Mouse (Mus musculus): ENCODE results near the gene Olfr62.
A peak's percentile ranks its signal among the peaks of the same experiment; 100 is the strongest.

Olfr62 gene

DNA sequence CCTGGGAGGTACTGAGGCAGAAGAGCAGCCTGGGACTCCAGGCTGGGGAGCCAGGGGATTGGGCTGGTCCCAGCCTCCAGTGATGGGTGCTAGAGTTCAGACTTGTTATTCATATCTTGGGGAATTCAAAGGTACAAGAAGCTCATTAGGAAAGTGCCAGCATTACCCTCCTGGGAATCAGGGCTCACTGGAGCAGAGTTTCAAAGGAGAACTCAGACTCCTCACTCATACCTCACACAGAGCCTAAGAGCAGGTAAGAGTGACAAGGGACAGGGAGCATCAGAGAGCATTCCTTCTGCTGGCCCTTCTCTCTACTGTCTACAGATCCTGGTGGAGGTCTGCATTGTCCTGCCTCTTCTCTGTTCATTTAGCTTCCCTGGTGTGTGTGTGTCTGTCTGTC, at the start of gene Olfr62:
Olfr62 (plus strand) TSS at position 301 of the 400 bp plus-strand sequence.
- DNase-seq (ENCODE audit: inconsistent age in 2 of 2, low spot score in 1 of 2), result no peak

DNA sequence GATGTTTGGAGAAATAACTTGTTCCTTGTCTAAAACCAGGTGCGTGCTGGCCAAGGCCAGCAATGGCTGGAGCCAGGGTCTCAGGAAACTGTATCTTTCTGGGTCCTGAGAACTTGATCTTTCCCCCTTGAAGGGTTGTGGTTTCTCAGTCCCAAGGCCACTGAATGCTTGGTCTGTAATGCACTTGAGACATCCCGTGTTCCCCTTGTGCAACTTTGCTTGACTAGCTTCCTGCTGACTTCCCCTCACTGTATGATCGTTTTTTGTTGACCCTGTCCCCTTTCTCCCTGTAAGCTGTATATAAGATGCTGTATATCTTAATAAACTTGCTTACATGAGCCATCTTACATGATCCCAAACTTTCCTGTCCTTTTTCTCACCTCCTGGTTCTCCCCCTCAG, 48.9 kb upstream of the Olfr62 start:
- no peak for DNase-seq (ENCODE audit: inconsistent age in 2 of 2, low spot score in 1 of 2)

DNA sequence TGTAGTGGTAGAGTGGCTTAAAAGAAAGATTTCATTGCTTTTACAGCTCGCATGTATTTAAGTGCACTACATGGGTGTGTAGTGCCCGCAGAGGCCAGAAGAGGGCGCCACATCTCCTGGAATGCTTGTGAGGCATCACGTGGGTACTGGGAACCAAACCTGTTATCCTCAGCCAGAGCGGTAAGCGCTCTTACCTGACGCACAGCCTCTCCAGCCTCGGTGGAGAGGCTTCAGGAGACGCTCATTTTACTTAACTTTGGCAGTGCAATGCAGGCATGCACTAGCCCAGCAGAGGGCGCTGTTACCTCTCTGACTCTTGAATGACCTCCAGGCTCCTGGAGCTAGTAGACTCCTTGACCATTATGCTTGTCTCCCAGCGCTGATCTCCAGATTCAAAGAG, 46.1 kb upstream of the Olfr62 start:
- peak; percentile 30 to 73 for DNase-seq (ENCODE audit: inconsistent age in 2 of 2, low spot score in 1 of 2)

DNA sequence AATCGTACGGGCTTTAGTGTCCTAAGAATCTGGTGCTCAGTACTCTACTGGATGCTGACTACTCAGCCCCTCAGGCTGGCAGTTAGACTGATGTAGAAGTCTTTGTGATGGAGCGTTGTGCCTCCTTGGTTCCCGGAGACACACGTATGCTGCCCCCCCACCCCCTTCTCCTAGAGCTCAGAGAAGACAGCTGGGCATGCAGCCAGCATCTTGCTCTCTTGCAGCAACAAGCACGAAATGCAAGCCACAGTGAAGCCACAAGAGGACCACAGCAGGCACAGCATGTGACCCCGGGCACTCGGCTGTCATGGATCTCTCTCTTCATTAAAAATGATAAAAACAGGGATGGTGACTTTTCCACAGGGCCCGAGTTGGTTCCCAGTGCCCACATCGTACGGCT, 43.3 kb upstream of the Olfr62 start:
- DNase-seq (ENCODE audit: inconsistent age in 2 of 2, low spot score in 1 of 2), result no peak

DNA sequence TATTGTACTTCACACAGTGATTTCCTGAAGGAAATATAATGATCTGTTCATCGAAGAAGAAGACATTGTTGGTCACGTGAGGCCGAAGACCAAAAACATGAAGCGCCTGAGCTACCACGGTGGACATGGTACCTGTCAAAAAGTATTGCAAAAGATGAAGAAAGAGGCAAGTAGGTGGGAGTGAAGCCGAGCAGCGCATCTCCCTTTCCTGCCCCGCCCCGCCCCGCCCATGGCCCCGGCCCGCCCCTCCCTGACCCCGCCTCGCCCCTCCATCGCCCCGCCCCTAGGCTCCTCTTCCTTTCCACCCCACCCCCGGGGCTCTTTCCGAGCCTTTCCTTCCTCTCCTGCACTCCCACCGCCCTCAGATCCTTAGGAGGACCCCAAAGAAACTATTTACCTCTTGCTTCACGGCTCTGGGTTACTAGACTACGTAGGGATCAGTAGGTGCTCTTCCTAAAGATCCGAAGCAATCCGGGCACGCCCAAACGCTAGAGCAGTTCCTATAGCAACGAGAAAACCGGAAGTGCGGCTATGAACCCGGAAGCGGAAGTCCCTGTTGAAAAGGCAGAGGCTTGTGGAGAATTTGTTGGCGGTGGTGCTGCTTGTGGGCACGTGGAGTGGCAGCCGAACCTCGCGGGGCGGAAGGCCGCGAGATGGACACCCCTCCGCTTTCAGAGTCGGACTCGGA, 38.3 kb upstream of the Olfr62 start, which contains the start of the genes Cfap57 and Ebna1bp2:
Cfap57 (minus strand) TSS at position 499 of the 688 bp plus-strand sequence.
Ebna1bp2 (plus strand) TSS at position 521 of the 688 bp plus-strand sequence.
- DNase-seq (ENCODE audit: inconsistent age in 2 of 2, low spot score in 1 of 2), result peak; percentile 92 to 98

DNA sequence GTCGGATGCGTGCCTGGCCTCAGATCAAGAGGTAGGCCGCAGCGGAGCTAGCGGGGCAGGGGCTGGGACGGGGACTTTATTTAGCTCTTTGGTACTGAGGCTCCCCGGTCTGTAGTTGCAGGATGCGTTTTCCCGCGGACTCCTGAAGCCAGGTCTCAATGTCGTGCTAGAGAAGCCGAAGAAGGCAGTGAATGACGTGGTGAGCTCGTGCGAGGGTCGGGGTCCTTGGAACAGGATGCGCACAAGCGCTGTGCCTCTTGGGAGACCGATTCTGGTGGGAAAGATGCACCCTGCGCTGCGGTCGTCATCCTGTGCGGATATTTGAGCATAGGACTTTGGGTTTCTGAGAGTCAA, 37.8 kb upstream of the Olfr62 start:
- no peak for DNase-seq (ENCODE audit: inconsistent age in 2 of 2, low spot score in 1 of 2)

DNA sequence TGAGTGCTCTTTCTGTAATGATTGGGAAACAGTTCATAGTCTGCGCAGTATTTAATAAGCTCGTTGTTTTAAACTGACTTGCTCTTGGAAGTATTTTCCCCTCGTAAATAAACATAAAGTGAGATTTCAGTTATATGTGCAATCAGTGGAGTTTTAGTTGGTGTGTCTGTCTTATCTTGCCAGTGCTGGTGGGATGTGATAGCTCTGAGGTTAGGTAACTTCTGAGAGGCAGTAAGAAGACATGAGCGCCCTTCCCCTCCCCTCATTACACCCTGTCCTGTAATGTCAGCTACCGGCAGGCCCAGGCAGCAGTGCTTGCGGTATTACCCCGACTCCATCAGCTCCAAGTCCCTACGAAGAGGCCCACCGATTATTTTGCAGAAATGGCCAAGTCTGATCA, 37.0 kb upstream of the Olfr62 start:
- no peak for DNase-seq (ENCODE audit: inconsistent age in 2 of 2, low spot score in 1 of 2)

DNA sequence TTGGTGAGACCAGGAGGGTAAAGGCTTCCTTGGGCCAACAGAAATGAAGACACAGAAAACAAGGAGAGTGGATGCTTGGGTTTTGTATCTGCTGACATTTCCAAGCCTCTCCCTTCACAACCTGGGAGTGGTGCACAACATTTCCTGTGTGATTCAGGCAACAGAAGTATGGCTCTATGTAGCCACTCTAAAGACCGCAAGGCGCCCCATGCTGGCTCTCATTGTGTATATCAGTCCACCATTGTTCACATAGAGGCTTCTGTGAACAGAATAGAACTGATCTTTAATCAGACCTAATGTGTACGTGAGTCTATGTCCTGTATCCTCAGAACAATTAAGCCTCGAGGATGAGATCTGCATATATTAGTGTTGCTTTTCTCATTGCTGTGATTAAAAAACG, 28.5 kb upstream of the Olfr62 start:
- no peak for DNase-seq (ENCODE audit: inconsistent age in 2 of 2, low spot score in 1 of 2)

DNA sequence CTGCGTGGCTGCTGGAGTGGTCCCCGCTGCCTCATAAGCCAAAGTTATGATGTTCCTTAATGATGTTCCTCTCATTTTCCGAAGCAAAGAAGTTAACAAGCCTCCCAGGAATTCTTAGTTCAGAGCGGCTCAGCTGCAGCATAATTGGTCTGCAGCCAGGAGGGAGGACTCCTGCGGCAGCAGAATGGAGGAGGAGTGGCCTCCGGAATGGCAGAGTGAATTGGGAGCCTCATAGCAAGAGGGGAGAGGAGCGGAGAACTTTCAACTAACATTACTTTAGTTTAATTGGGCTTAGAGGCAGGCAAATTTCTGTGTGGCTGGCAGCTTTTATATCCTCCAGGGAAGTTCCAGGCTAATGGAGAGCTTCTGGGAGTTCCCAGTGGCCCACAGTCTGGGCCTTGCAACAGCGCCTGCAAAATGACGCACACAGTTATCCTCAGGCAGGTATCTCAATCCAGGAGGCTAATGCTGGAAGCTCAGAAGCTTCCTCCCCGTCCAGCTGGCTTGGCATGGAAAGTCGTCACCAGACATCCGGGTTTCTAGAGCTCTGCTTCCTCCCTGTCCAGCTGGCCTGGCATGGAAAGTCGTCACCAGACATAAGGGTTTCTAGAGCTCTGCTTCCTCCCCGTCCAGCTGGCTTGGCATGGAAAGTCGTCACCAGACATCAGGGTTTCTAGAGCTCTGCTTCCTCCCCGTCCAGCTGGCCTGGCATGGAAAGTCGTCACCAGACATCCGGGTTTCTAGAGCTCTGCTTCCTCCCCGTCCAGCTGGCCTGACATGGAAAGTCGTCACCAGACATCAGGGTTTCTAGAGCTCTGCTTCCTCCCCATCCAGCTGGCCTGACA, 16.2 kb upstream of the Olfr62 start:
- no peak for DNase-seq (ENCODE audit: inconsistent age in 2 of 2, low spot score in 1 of 2)

DNA sequence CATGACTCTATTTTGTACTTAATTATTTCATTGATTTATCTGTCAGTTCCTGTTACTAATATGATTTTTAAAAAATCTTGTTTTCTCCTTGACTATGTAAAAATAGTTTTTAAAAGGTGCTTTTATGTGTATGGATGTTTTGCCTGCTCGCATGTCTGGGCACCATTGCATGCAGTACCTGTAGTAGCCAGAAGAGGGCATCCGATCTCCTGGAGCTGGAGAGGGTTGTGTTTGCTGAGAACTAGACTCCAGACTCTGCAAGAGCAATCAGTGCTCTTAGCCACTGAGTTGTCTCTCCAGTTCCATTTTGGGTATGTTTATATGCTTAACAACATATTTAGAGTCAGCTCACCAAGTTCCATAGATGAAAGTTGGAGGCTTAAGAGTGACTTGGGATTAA, 13.5 kb upstream of the Olfr62 start:
- DNase-seq (ENCODE audit: inconsistent age in 2 of 2, low spot score in 1 of 2), result peak; percentile 24 to 79

DNA sequence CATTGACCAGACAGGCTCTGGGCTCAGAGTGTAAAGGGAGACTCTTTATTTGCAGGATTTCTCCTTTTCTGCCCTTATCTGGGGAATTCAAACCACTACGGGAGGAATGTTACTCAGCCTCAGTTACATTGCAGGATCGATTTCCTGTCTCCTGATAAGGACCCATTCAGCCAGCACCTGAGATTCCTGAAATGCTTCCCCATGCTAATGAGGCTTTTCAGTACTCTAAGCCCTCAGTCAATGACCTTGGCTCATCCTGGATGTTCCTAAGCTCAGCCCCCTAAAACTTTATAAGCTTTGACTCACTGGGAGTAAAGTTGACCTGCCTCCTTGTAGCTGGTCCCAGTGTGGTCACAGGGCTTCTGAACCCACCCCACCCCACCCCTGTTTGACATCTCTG, 28.3 kb downstream of the Olfr62 start:
- no peak for DNase-seq (ENCODE audit: inconsistent age in 2 of 2, low spot score in 1 of 2)

DNA sequence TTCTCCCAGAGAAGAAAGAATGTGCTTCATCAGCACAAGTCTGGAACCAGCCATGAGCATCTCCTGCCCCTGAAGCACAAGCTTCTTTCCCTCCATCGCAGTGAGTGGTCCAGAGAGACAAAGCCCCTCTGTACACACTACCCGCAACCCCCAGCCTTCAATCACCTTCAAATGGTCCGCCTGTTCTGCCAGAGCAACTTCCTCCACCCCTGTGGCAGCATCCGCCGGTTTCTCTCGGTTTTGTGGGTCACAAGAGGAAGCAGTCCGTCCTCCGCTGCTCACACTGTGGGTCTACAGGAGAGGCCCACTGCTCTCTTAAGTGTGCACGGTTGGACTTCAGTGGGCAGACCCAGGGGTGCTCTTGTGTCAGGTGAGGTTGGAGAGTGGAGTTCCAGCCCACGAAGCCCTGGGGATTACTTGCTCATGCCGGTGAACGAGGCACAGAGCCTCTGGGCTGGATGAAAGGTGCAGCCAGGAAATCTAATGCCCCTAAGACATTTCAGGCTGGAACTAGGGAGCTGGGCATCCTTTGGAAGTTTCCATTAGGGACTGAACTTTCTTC, 33.7 kb downstream of the Olfr62 start, which contains the start of gene Olfr1342:
Olfr1342 (minus strand) TSS at position 345 of the 562 bp plus-strand sequence.
- no peak for DNase-seq (ENCODE audit: inconsistent age in 2 of 2, low spot score in 1 of 2)

DNA sequence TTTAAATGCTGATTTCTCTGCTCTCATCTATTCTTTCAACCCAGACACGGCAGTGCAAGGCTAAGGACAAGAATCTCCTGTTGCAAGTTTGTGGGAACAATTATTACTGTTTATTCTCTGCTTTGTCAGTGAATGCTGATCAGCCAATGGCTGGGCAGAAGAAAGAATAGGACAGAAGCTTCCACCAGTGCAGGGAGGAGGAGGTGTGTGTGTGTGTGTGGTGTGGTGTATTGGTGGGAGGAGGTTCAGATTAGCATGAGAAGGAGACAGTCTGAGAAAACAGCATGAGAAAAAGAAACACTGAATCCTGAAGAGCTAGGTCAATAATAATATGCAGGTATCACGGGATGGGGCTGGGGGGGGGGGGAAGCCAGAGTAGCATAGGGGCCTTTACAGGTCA, 35.1 kb downstream of the Olfr62 start:
- DNase-seq (ENCODE audit: inconsistent age in 2 of 2, low spot score in 1 of 2), result no peak

DNA sequence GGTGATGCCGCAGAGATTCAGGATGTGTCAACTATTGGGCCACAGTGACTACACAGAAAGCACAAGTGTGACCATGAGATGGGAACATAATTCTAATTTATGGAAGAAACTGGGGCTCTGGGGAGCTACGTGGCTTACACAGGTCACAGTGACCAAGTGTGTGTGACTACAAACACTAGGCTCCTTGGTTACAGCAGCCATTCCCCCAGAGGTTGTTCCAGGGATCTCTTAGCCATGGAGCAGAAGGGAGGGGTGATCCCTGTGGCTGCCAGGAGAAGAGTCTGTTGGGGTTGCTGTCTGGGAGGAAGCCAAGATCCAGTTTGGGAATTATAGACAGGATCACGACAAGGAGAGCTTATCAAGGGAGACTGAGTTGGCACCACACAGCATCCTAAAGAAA, 44.5 kb downstream of the Olfr62 start, which contains the start of gene Olfr1341:
Olfr1341 (plus strand) TSS at position 301 of the 400 bp plus-strand sequence.
- DNase-seq (ENCODE audit: inconsistent age in 2 of 2, low spot score in 1 of 2), result no peak

DNA sequence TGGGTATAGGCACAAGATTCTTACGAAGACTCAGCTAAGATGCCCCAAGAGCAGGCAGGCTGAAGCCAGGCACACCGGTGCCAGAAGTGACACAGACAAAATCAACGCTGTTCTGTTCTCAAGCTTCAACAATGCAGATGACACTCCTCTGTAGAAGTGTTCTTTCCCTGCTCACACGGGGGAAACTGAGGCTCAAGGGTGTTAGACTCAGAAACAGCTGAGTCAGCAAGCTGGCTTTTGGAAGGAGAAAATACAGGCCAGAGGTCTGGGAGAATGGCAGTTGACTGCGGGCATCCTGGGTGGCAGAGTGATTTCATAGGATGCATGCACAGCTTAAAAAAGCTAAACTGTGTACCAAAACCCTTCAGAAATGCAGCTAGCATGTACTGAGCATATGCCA, 49.3 kb downstream of the Olfr62 start:
- DNase-seq (ENCODE audit: inconsistent age in 2 of 2, low spot score in 1 of 2), result no peak

DNA sequence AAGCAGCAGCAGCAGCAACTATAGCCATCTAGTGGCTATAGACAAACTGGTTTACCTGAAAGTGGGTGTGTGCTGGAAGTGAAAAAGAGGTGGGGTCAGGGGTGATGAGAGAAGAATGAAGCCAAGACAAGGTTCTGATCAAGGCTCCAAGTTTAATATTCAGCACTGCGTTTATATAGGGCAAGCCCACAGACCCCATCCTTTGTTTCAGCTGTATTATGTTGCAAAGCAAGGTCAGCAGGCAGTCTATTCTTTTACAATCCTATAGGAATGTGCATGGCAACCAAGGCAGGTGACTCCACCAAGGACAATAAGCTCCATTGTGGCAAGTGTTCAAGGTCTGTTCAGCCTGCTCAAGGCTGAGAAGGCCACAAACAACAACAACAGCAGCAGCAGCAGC, 52.9 kb downstream of the Olfr62 start:
- no peak for DNase-seq (ENCODE audit: inconsistent age in 2 of 2, low spot score in 1 of 2)
